Mouse (Mus musculus): ENCODE measurements around the gene Tagln2. TPM values are rescaled to one million over a fixed set of nuclear protein-coding genes. Genes with fewer than 3 reads are reported as not detected.

Gene Tagln2
- polyA plus RNA-seq, 1 experiment from 2014 or later: 251 TPM

Other genes starting within 250 kb of the Tagln2 start
- gene Atp1a4, start 241.6 kb upstream of the Tagln2 start, polyA plus RNA-seq (2015; fragmentation: Nextera tagmentation; extraction: Ambion mirVana): 0.05 TPM in 1 of 2 replicates, not detected in the other
- 48.9 and 54.4 TPM in 2 replicates for gene Igsf8, start 238.4 kb upstream of the Tagln2 start, polyA plus RNA-seq (2015; fragmentation: Nextera tagmentation; extraction: Ambion mirVana)
- 2.2 and 2.9 TPM in 2 replicates for gene Atp1a2, start 202.0 kb upstream of the Tagln2 start, polyA plus RNA-seq (2015; fragmentation: Nextera tagmentation; extraction: Ambion mirVana)
- not detected in 2 replicates for gene Kcnj9, start 170.7 kb upstream of the Tagln2 start, polyA plus RNA-seq (2015; fragmentation: Nextera tagmentation; extraction: Ambion mirVana)
- 0.83 and 1.0 TPM in 2 replicates for gene Kcnj10, start 158.8 kb upstream of the Tagln2 start, polyA plus RNA-seq (2015; fragmentation: Nextera tagmentation; extraction: Ambion mirVana)
- 7.6 and 7.9 TPM in 2 replicates for gene Pigm, start 123.5 kb upstream of the Tagln2 start, polyA plus RNA-seq (2015; fragmentation: Nextera tagmentation; extraction: Ambion mirVana)
- gene Slamf9, start 24.7 kb upstream of the Tagln2 start, polyA plus RNA-seq (2015; fragmentation: Nextera tagmentation; extraction: Ambion mirVana): 0.73 and 1.1 TPM in 2 replicates
- 45.0 and 46.0 TPM in 2 replicates for gene Igsf9, start 18.3 kb upstream of the Tagln2 start, polyA plus RNA-seq (2015; fragmentation: Nextera tagmentation; extraction: Ambion mirVana)
- gene Cfap45, start 20.8 kb downstream of the Tagln2 start, polyA plus RNA-seq (2015; fragmentation: Nextera tagmentation; extraction: Ambion mirVana): 1.4 and 2.2 TPM in 2 replicates
- 0.57 and 0.59 TPM in 2 replicates for gene Vsig8, start 55.9 kb downstream of the Tagln2 start, polyA plus RNA-seq (2015; fragmentation: Nextera tagmentation; extraction: Ambion mirVana)
- 0.10 and 0.17 TPM in 2 replicates for gene Slamf8, start 90.5 kb downstream of the Tagln2 start, polyA plus RNA-seq (2015; fragmentation: Nextera tagmentation; extraction: Ambion mirVana)
- not detected in 2 replicates for gene Fcrl6, start 102.5 kb downstream of the Tagln2 start, polyA plus RNA-seq (2015; fragmentation: Nextera tagmentation; extraction: Ambion mirVana)
- 15.4 and 17.2 TPM in 2 replicates for gene Dusp23, start 132.9 kb downstream of the Tagln2 start, polyA plus RNA-seq (2015; fragmentation: Nextera tagmentation; extraction: Ambion mirVana)
- 0.82 and 1.0 TPM in 2 replicates for gene Crp, start 198.0 kb downstream of the Tagln2 start, polyA plus RNA-seq (2015; fragmentation: Nextera tagmentation; extraction: Ambion mirVana)